Mouse (Mus musculus) macrophage (primary cell): ENCODE data around the gene Lrmda. TPM values are rescaled to one million over a fixed set of nuclear protein-coding genes. Genes with fewer than 3 reads are reported as not detected.

Experiments used
- H3K27ac ChIP-seq: fragments of 350-480 bp; formaldehyde crosslinking; 2 replicates; pipeline ENCODE4 v1.9.0; 2021
- H3K36me3 ChIP-seq: fragments of 350-480 bp; formaldehyde crosslinking; 2 replicates; pipeline ENCODE4 v1.9.0; 2021; ENCODE audit errors: inconsistent target
- H3K4me3 ChIP-seq: fragments of 350-480 bp; formaldehyde crosslinking; 2 replicates; pipeline ENCODE4 v1.9.0; 2021; ENCODE audit errors: inconsistent target
- H3K79me2 ChIP-seq: fragments of 350-480 bp; formaldehyde crosslinking; 2 replicates; pipeline ENCODE4 v1.9.0; 2021; ENCODE audit errors: inconsistent target
- WGBS: methylation state at CpG from one replicate; pipeline ENCODE4 v1.1.7; 2026; ENCODE audit warnings: inconsistent platforms; ENCODE audit not compliant: missing documents; 5-methylcytosine and 5-hydroxymethylcytosine counted together
- polyA plus RNA-seq: library from polyadenylated mRNA; stranded (reverse); fragments of 250-400 nt; gene quantifications from 3 replicates; pipeline ENCODE4 v1.2.4, GENCODE M21; 2018; ENCODE audit warnings: inconsistent platforms

Gene Lrmda
- polyA plus RNA-seq, 1 experiment from 2014 or later = 18.1 TPM

DNA sequence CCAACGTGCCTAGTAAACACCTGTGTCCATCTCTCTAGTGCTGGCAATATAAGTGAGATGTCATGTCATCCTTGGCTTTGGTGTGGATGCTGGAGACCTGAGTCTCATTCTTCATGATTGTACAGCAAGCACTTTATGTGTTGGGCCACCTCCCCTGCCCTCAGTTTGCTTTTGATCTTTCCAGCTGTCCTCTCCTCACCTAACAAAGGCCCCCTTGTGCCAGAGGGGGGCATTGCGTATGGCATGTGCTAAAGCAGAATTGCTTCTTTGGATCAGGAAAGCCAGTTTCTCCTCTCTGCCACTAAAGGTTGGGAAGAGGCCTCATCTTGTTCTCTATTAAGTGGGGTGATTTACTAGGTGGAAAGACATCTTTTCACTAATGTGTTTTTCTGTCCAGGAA lies 264.2 kb downstream of the Lrmda start:
- Histone ChIP-seq H3K4me3 (no peak overlapping the region), H3K36me3 (no peaks in the 10 kb centered on the region), H3K79me2 (no peaks in the 10 kb centered on the region), H3K27ac (no peak overlapping the region)
- WGBS = 100% methylated on average over 2 of the region's 2 CpGs

DNA sequence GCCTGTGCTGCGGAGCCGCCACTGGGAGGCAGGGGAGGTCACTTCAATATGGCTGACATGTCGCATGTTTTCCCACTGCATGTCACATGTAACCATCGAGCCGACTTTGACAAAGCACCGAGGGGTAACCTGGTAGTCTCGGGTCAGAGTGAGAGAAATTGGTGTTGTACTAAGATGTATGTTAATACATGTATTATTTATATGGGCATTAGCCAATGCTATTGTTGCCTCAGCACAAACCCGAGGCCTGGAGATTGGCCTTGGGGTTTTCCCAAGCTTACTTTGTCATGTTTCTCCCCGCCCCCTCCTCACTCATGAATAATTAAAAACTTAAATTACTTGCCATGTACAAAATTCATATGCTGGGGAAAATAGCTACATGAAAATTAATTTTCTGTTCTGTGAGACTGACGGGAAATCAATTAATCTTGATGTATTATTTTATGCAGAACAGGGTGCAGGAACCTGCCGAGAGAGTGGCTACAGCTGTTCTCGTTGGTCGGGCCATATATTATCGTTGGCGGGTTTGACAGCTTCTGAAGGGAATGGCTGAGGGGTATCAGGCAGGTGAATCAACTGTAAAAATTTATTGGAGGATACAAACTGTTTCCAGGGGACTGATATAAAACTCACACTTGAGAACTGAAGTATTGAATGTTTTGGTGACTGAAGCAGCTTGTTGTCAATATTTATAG lies 265.5 kb downstream of the Lrmda start:
- no peak overlapping the region for H3K4me3 ChIP-seq
- H3K79me2 ChIP-seq = no peaks in the 10 kb centered on the region
- 96% methylated on average over 13 of the region's 15 CpGs for WGBS
- H3K27ac ChIP-seq = no peak overlapping the region
- H3K36me3 ChIP-seq = no peaks in the 10 kb centered on the region

DNA sequence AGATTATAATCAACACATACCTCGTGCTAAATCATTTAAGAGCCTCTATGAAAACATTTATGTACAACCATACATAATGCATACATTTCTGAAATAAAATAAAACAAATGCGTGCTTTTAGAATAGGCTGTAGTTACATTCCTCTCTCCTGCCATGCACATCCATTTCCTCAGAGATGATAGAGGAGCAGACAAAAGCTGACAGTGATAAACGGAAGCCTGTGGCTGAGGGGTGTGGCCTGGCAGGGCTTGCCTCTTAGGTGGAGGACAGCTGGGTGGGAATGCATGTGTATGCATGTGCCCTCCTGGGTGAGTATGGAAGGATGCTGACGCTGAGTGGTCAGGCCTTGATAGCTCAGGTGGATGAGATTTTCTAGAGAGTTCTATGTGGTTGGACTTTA lies 266.3 kb downstream of the Lrmda start:
- WGBS = 83% methylated on average over 4 of the region's 4 CpGs
- no peaks in the 10 kb centered on the region for H3K36me3 ChIP-seq

DNA sequence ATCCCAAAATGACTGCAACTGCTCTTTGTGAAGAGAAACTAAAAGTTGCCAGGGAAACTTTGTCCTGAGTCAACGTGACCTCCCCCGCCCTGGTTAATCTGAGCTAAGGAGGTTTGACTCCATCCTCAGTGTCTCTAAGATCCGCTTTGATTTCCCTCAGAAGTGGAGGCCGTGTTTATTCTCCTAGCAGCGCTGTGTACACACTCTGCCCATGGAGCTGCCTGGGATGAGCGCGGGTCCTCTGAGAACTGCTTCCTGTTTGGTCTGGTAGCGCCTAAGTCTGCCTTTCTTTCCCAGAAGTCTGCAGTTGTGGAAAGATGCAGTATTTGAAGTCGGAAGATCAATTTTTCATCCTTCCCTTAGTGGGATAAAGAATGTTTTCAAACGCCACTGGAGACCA lies 268.7 kb downstream of the Lrmda start:
- H3K27ac ChIP-seq = no peak overlapping the region
- H3K79me2 ChIP-seq = no peaks in the 10 kb centered on the region
- 90% methylated on average over 10 of the region's 10 CpGs for WGBS
- no peak overlapping the region for H3K4me3 ChIP-seq
- no peaks in the 10 kb centered on the region for H3K36me3 ChIP-seq

More for the DNA sequence above, 266.3 kb downstream of the Lrmda start:
- no peak overlapping the region for H3K27ac ChIP-seq
- H3K79me2 ChIP-seq = no peaks in the 10 kb centered on the region
- H3K4me3 ChIP-seq = no peak overlapping the region

DNA sequence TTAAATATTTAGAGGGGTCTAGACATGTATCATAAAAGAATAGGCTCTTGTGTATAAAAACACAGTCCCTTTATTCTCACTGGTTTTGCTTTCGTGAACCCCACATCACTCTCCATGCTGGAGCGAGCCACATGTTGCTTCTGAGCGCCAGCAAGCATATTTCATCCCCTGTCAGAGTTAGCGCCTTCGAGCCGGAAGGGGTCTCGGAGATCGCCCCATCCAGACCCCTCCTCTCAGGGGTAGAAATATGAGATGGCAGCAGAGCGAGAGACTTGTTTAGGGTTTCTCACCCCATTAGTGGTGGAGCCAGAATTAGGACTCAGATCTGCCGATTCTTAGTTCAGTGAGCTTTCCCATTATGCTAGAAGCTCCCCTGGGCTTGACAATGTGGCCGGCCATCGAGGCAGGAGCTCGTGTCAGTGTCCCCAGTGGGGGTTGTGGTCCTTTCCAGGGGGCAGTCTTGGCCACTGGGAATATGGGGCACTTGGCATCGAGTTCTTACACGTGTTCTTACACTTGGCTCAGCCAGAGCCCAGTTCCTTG lies 269.9 kb downstream of the Lrmda start:
- H3K27ac ChIP-seq = no peak overlapping the region
- H3K36me3 ChIP-seq = no peaks in the 10 kb centered on the region
- 96% methylated on average over 15 of the region's 15 CpGs for WGBS
- H3K4me3 ChIP-seq = no peak overlapping the region
- no peaks in the 10 kb centered on the region for H3K79me2 ChIP-seq

DNA sequence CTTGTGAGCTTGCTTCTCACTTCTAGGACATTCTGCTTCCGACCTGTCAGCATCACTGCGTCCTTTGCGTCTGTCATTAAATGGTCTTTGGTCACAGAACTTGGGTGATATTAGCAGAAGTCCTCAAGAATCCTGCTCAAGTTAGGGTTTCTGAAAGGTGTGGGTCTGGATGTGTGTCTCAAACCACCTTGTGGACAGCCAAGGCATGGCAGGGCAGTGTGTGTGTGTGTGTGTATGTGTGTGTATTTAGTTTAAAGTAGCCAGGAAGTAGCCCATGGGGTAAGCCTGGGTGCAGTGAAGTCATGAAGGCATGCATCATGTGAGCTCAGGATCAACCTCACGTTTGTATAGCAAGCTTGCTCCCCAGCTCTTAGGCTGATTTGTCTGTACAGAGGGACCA lies 274.9 kb downstream of the Lrmda start:
- H3K79me2 ChIP-seq = no peaks in the 10 kb centered on the region
- no peak overlapping the region for H3K4me3 ChIP-seq
- H3K27ac ChIP-seq = no peak overlapping the region
- no peaks in the 10 kb centered on the region for H3K36me3 ChIP-seq
- WGBS = 90% methylated on average over 4 of the region's 4 CpGs

DNA sequence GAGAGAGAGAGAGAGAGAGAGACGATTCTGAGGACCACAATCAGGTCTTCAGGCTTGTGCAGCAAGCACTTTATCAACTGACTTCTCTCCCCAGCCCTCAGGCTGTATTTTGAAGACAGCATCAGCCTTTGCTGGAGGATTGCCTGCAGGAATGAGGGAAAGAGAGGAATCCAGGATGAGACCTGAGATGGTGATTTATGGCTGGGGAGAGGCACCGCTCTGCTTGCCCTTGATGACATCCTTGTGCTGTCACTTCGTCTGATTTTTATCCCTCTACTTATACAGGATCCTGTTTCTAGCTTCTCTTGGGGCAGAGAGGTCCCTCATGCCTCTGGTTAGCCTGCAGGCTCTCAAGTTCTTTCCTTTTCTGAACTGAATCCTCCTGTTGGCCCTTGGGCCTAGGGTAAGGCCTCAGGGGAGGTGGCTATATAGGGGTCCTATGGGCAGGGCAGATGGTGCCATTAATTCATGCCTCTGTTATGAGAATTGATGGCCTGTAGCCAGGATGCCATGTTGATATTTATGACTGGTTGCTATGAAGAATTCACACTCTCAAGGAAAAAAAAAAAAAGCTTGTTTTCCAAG lies 277.2 kb downstream of the Lrmda start:
- Histone ChIP-seq H3K79me2 (no peaks in the 10 kb centered on the region), H3K36me3 (no peaks in the 10 kb centered on the region), H3K4me3 (no peak overlapping the region), H3K27ac (no peak overlapping the region)
- WGBS = 92% methylated on average over 3 of the region's 3 CpGs

DNA sequence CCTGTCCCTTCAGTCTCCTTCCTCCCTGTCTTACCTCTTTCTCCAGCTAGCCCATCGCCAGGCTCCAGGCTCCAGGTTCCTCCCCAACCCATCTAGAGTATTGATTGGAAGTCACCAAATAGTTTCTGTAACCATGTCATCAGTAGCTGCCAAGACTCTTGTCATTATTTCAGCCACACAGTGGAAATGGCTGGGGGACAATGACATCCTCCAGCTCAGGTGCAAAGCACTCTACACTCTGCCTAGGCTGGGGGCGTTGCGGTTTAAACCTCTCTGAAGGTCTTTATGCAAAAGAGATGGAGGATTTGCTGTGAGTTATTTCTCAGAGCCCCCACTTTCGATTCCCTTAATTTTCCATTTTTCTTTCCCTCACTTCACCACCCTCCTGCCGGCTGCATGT lies 287.2 kb downstream of the Lrmda start:
- no peaks in the 10 kb centered on the region for H3K36me3 ChIP-seq
- 89% methylated on average over 4 of the region's 5 CpGs for WGBS
- no peaks in the 10 kb centered on the region for H3K79me2 ChIP-seq
- no peak overlapping the region for H3K4me3 ChIP-seq
- H3K27ac ChIP-seq = no peak overlapping the region

DNA sequence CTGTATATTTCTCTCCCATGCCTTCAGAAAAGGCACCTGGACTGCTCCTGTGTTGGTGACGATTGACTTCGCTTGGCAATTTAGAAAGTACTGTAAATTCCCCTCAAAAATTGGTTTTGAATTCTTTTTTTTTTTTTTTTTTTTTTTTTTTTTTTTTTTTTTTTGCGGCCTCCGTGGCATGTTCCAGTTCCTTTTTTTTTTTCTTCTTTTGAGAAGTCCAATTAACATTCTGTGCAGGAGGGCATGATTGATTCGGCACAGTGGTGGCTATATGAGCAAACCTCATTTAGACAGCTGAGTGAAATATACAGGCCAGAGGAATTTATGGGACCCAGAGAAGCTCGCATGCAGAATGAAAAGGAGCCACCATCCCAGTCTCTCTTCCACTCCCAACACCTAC lies 288.5 kb downstream of the Lrmda start:
- H3K4me3 ChIP-seq = no peak overlapping the region
- H3K79me2 ChIP-seq = no peaks in the 10 kb centered on the region
- H3K36me3 ChIP-seq = no peaks in the 10 kb centered on the region
- H3K27ac ChIP-seq = no peak overlapping the region
- WGBS = 5% methylated on average over 5 of the region's 6 CpGs

DNA sequence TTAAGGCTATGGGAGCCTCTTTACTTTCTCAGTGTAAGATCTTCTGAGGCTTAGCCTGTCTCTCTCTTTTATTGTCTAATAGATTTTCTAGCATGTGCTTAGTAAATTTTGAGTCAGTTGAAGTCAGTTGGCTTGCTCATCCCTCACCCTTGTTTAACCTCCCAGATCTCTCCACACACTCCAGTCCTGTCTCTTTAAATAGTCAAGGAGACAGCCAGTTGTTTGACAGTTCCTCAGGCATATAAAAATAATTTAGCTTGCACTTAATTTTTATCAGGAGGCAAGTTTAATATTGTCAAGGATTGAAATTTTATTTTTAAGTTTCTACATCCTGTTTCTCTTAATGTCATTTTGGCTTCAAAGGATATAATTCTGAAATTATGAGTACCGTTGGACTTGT lies 303.5 kb downstream of the Lrmda start:
- H3K27ac ChIP-seq = no peak overlapping the region
- no peaks in the 10 kb centered on the region for H3K36me3 ChIP-seq
- 80% methylated on average over 1 of the region's 1 CpGs for WGBS
- no peaks in the 10 kb centered on the region for H3K79me2 ChIP-seq
- H3K4me3 ChIP-seq = no peak overlapping the region

DNA sequence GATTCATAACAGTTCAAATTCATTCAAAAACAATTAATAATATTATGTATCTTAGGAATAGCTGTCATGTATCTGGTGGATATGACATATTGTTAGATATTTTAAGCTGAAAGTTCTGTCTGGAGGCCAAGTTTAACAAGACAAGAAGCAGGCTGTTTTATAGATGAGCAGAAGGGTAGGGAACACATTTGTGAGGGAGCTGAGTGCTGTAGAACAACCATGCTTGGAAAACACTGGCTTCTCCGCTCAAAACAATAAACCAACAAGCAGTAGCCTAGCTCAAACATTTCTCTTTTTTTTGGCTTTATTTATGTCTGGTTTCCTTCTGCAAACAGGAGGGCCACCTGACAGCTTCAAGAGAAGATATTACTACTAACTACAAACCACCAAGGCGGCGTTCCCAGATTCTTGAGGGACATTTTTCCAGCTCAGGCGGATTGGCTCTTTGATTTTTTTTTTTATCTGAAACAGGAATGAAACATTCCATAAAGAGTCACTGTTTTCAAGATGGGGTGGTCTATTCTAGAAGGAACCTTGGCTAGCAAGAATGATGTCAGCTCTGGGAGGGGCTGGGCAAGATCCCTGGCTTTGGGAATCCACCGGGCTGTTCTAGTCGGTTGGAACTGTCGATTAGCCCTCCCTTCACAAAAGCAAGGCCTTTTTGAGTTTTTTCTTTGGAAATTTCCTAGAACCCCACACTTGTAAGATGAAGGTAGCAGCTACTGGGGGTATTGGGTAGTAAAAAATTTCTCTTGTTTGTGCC lies 304.2 kb downstream of the Lrmda start:
- 97% methylated on average over 7 of the region's 7 CpGs for WGBS
- no peak overlapping the region for H3K4me3 ChIP-seq
- no peak overlapping the region for H3K27ac ChIP-seq
- H3K79me2 ChIP-seq = no peaks in the 10 kb centered on the region
- H3K36me3 ChIP-seq = no peaks in the 10 kb centered on the region

DNA sequence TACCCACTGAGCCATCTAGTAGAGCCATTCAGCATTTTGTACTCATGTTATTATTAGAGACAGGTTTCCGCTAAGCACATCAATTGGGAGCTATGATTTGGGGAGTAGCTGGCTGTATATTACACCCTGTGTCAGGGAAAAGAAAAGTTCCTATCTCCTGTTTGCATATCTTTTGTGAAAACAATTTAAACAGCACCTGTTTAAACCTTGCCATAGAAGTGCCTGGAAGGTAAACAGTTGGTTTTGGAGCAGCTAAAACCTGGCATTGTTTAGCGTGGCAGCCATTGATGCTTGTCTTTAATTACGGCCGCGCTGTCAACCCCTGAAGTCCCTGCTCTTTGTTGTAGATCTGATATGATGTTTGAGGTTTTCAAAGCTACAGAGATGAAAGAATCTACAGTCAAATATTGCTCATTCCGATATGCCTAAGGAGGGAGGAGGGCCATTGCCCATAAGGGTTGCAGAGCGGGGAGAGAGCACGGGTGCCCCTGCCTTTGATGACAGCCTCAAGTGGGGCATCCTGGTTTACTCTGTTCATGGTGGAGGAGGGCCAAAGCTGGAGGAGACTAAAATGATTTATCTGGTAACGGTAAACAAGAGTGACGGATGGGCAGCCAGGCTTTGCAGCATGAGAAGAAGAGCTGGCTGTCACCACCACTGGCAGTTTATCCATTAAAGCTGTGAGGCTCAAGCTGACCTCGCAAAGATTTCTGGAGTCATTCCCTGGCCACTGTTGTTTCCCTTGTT lies 306.9 kb downstream of the Lrmda start:
- H3K79me2 ChIP-seq = no peaks in the 10 kb centered on the region
- WGBS = 94% methylated on average over 10 of the region's 11 CpGs
- H3K4me3 ChIP-seq = no peak overlapping the region
- H3K36me3 ChIP-seq = no peaks in the 10 kb centered on the region
- H3K27ac ChIP-seq = no peak overlapping the region

DNA sequence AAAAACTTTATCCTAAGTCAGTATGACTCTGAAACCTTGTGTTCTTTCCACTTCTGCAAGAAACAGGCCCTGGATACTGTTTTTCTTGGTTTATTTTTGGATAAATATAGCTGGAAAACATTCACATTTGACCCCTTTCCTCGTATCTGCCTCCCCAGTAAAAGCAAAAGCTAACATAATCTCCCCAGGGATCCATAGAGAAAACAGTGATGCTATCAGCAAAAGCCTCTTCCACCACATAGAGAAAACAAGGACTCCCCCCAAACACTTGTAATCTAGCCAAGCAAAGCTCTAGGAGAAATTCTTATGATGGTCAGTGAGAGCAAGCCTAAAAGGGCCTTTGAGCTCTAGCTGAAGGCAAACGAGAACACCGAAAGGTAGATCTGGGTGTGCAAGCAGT lies 309.7 kb downstream of the Lrmda start:
- WGBS = 89% methylated on average over 3 of the region's 3 CpGs
- H3K4me3 ChIP-seq = no peak overlapping the region
- H3K36me3 ChIP-seq = no peaks in the 10 kb centered on the region
- no peak overlapping the region for H3K27ac ChIP-seq
- no peaks in the 10 kb centered on the region for H3K79me2 ChIP-seq

DNA sequence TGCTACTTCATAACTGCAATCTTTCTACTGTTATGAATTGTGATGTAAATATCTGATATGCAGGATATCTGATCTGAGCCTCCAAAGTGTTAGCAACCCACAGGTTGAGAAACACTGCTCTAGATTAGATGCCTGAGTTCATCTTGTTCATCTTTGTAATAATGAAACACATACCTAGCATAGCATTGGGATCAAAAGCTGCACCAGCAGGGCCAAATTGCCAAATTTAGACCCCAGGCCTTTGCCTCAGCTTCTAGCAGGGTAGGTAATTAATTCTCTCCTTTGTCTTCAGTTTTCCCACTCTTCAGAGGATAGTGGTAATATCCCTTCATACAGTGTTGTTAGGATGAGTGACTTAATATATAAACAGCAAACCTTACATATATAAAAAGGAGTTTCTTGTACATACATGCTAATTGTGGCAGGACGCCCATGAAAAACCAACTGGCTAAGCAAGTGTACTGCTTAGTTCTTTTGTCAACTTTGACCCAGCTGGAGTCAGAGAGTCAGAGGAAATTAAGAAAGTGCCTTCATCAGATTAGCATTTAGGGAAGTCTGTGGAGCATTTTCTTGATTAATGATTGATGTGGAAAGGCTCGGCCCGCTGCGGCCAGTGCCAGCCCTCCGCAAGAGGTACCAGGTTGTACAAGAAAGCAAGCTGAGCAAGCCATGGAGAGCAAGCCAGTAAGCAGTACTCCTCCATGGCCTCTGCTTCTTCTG lies 315.7 kb downstream of the Lrmda start:
- H3K4me3 ChIP-seq = no peak overlapping the region
- WGBS = 100% methylated on average over 5 of the region's 5 CpGs
- H3K36me3 ChIP-seq = no peaks in the 10 kb centered on the region
- H3K79me2 ChIP-seq = no peaks in the 10 kb centered on the region
- H3K27ac ChIP-seq = no peak overlapping the region
